Mouse (Mus musculus) lung, embryonic 14.5 days (tissue): ENCODE results near the gene Rbm34. TPM values are rescaled to one million over a fixed set of nuclear protein-coding genes. Genes with fewer than 3 reads are reported as not detected.
A peak's percentile ranks its signal among the peaks of the same experiment; 100 is the strongest.
"Not testable (repeated sequence)": the region's sequence is repeated elsewhere in the genome, so short reads cannot be mapped to it uniquely, and the experiment has no call there.

Experiments
- ATAC-seq: fragments of 200-750 bp; cut with Nextera tagmentation; 2 replicates; pipeline ENCODE4 v1.8.0; 2017; ENCODE audit warnings: mild to moderate bottlenecking, moderate TSS enrichment, moderate library complexity; ENCODE audit not compliant: insufficient read depth
- DNase-seq: peaks from one replicate; pipeline ENCODE4 v3.0.0-alpha.2; 2015
- H3K27ac ChIP-seq: fragments of 300-500 bp; sonication (generic); 2 replicates; pipeline ENCODE4 v1.5.1; 2014; ENCODE audit warnings: low read depth, mild to moderate bottlenecking, moderate library complexity
- H3K27me3 ChIP-seq: fragments of 300-500 bp; sonication (generic); 2 replicates; pipeline ENCODE4 v1.6.1; 2014; ENCODE audit warnings: low read length, control low read depth; ENCODE audit not compliant: insufficient read depth
- H3K36me3 ChIP-seq: fragments of 300-500 bp; sonication (generic); 2 replicates; pipeline ENCODE4 v1.6.1; 2014; ENCODE audit warnings: control low read depth; ENCODE audit not compliant: insufficient read depth
- H3K4me1 ChIP-seq: fragments of 300-500 bp; sonication (generic); 2 replicates; pipeline ENCODE4 v1.6.1; 2014; ENCODE audit warnings: antibody characterized with exemption, control low read depth; ENCODE audit not compliant: insufficient read depth
- H3K4me2 ChIP-seq: fragments of 300-500 bp; sonication (generic); 2 replicates; pipeline ENCODE4 v1.6.1; 2014; ENCODE audit warnings: mild to moderate bottlenecking
- H3K4me3 ChIP-seq: fragments of 300-500 bp; sonication (generic); 2 replicates; pipeline ENCODE4 v1.5.1; 2014; ENCODE audit warnings: low read depth, low read length
- H3K9ac ChIP-seq: fragments of 300-500 bp; sonication (generic); 2 replicates; pipeline ENCODE4 v1.6.1; 2014
- H3K9me3 ChIP-seq: fragments of 300-500 bp; sonication (generic); 2 replicates; pipeline ENCODE4 v1.6.1; 2016; ENCODE audit warnings: low read depth, low read length, control low read depth
- CTCF ChIP-seq: IDR thresholded peaks from 2 replicates; pipeline ENCODE4 v1.5.1; 2016; ENCODE audit warnings: antibody characterized with exemption, low read depth
- WGBS: fragments of 180-500 bp; shearing (Covaris S2); extraction: QIAGEN DNeasy Blood & Tissue Kit; methylation state at CpG from one replicate; pipeline ENCODE4 v1.1.7; 2014; 5-methylcytosine and 5-hydroxymethylcytosine counted together
- polyA plus RNA-seq: library from polyadenylated mRNA; unstranded; fragments of >200 nt; fragmentation: Nextera tagmentation; extraction: Ambion mirVana; gene quantifications from 2 replicates; pipeline ENCODE4 v1.2.1, GENCODE M21; 2014

Rbm34 gene
- polyA plus RNA-seq, 1 experiment from 2014 or later: 26.6 TPM

- H3K4me1 ChIP-seq: no peaks in the 10 kb centered on the region
- no peak for TF ChIP-seq CTCF
- no peak overlapping the region for H3K9ac ChIP-seq
- DNase-seq (no peak), ATAC-seq (no peak)
- no peaks in the 10 kb centered on the region for H3K27me3 ChIP-seq
- H3K9me3 ChIP-seq: no peaks in the 10 kb centered on the region
- WGBS: 48% methylated on average over 5 of the region's 5 CpGs
- no peak overlapping the region for H3K4me3 ChIP-seq
- H3K4me2 ChIP-seq: no peak overlapping the region
- H3K27ac ChIP-seq: no peak overlapping the region
- no peaks in the 10 kb centered on the region for H3K36me3 ChIP-seq
Measured at GRCm38 (mm10) chr8:126980046-126980445, 9.2 kb upstream of the Rbm34 start.

- Histone ChIP-seq H3K27me3 (no peaks in the 10 kb centered on the region), H3K27ac (no peak overlapping the region), H3K9me3 (no peaks in the 10 kb centered on the region), H3K4me2 (peak overlapping the region; percentile 62), H3K36me3 (no peaks in the 10 kb centered on the region), H3K4me3 (peak overlapping the region; percentile 35), H3K9ac (peak overlapping the region; percentile 37; the same call in 1 of the 2 replicates), H3K4me1 (no peaks in the 10 kb centered on the region)
- 11% methylated on average over 27 of the region's 27 CpGs for WGBS
- DNase-seq (peak; percentile 59), ATAC-seq (peak; percentile 48; the same call in 1 of the 2 replicates)
- TF ChIP-seq CTCF: no peak
Measured at GRCm38 (mm10) chr8:126979091-126979920, 8.4 kb upstream of the Rbm34 start.

GRCm38 (mm10) chr8:126978535-126978934, 7.7 kb upstream of the Rbm34 start:
- DNase-seq: peak; percentile 38
- ATAC-seq, H3K36me3 ChIP-seq, H3K4me1 ChIP-seq, H3K9ac ChIP-seq, H3K27ac ChIP-seq, H3K27me3 ChIP-seq, H3K9me3 ChIP-seq: not testable (repeated sequence)
- Histone ChIP-seq H3K4me2 (peak overlapping the region; percentile 62), H3K4me3 (peak overlapping the region; percentile 35; the same call in 1 of the 2 replicates)
- WGBS: 40% methylated on average over 2 of the region's 3 CpGs

GRCm38 (mm10) chr8:126978028-126978427, 7.2 kb upstream of the Rbm34 start:
- DNase-seq (no peak), ATAC-seq (no peak)
- WGBS: 77% methylated on average over 10 of the region's 10 CpGs
- Histone ChIP-seq H3K9me3 (no peaks in the 10 kb centered on the region), H3K4me1 (no peaks in the 10 kb centered on the region), H3K36me3 (no peaks in the 10 kb centered on the region), H3K27ac (no peak overlapping the region), H3K27me3 (no peaks in the 10 kb centered on the region), H3K9ac (no peak overlapping the region), H3K4me3 (no peak overlapping the region), H3K4me2 (no peak overlapping the region)
- TF ChIP-seq CTCF: no peak

GRCm38 (mm10) chr8:126976608-126977348, 5.9 kb upstream of the Rbm34 start:
- WGBS: 71% methylated on average over 8 of the region's 8 CpGs
- H3K4me1 ChIP-seq: no peaks in the 10 kb centered on the region
- no peak for DNase-seq
- TF ChIP-seq CTCF: no peak
- H3K36me3 ChIP-seq: no peaks in the 10 kb centered on the region
- H3K27ac ChIP-seq: no peak overlapping the region
- no peak overlapping the region for H3K4me2 ChIP-seq
- ATAC-seq: no peak
- H3K9me3 ChIP-seq: no peaks in the 10 kb centered on the region
- no peaks in the 10 kb centered on the region for H3K27me3 ChIP-seq
- H3K4me3 ChIP-seq: no peak overlapping the region
- H3K9ac ChIP-seq: no peak overlapping the region

GRCm38 (mm10) chr8:126975706-126976105, 4.8 kb upstream of the Rbm34 start:
- TF ChIP-seq CTCF: peak; percentile 71
- no peak overlapping the region for H3K27ac ChIP-seq
- H3K4me3 ChIP-seq: no peak overlapping the region
- ATAC-seq (no peak), DNase-seq (peak; percentile 89)
- H3K4me1 ChIP-seq: no peaks in the 10 kb centered on the region
- no peak overlapping the region for H3K4me2 ChIP-seq
- no peak overlapping the region for H3K9ac ChIP-seq
- no peaks in the 10 kb centered on the region for H3K9me3 ChIP-seq
- no peaks in the 10 kb centered on the region for H3K27me3 ChIP-seq
- no peaks in the 10 kb centered on the region for H3K36me3 ChIP-seq
- WGBS: 14% methylated on average over 1 of the region's 1 CpGs

- WGBS: 72% methylated on average over 4 of the region's 4 CpGs
- H3K9ac ChIP-seq: no peak overlapping the region
- no peak for ATAC-seq
- H3K4me3 ChIP-seq: no peak overlapping the region
- H3K9me3 ChIP-seq: no peaks in the 10 kb centered on the region
- H3K36me3 ChIP-seq: no peaks in the 10 kb centered on the region
- DNase-seq: no peak
- H3K4me2 ChIP-seq: no peak overlapping the region
- H3K4me1 ChIP-seq: no peaks in the 10 kb centered on the region
- H3K27ac ChIP-seq: no peak overlapping the region
- no peak for TF ChIP-seq CTCF
- H3K27me3 ChIP-seq: no peaks in the 10 kb centered on the region
Measured at GRCm38 (mm10) chr8:126974511-126974910, 3.6 kb upstream of the Rbm34 start.
